ENCODE assay signal across 13 mouse cellular contexts in the genomic region with DNA sequence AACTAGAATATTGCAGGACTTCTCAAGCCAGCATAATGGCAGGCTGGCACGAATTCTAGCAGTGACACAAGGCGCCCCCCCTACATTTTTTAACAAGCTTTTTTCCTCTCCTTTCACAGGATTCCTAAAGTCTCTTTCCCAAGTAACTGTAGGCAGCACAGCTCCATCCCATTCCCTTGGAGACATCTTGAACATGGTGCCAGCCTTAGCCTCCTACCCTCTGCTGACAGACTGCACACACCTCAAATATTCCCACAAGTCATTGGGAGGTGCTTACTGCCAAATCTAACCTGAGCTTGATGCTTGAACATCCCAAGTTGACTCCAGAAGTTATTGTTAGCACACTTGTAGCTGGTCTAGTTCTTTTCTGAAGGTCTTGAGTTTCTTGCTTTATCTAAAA. TPM values are rescaled to one million over a fixed set of nuclear protein-coding genes. Genes with fewer than 3 reads are reported as not detected.
DNase-seq lines count a peak whose midpoint lies in the region; ATAC-seq and TF ChIP-seq lines count a peak whose summit lies in the region.
"Had no signal": no experiment of that assay in that cellular context is flagged by ENCODE, and none has a peak within 500 bp of the region (broad histone marks: within the 10 kb centered on the region; RNA-seq: fewer than 3 reads in every experiment).

No protein-coding gene starts in this region.

- no peak overlapping the region for H3K4me3 ChIP-seq in limb, embryonic 12.5 days (replicated peaks)
- no peak overlapping the region for H3K4me3 ChIP-seq in limb, embryonic 10.5 days
- peak overlapping the region; percentile 97 for H3K4me3 ChIP-seq in E14TG2a.4 (replicated peaks; ENCODE audit: low read length)
- H3K4me3 ChIP-seq in liver, embryonic 15.5 days (replicated peaks) = no peak overlapping the region

- H3K4me2 ChIP-seq in limb, embryonic 12.5 days = no peak overlapping the region
- peak overlapping the region; percentile 82 for H3K4me2 ChIP-seq in liver, embryonic 15.5 days

- 46% methylated on average over 2 of the region's 2 CpGs for WGBS in limb, embryonic 12.5 days
- WGBS in limb, embryonic 10.5 days = 39% methylated on average over 2 of the region's 2 CpGs
- 38% methylated on average over 2 of the region's 2 CpGs for WGBS in liver, embryonic 15.5 days (ENCODE audit: insufficient replicate concordance)

- H3K36me3 ChIP-seq in limb, embryonic 12.5 days = peaks cover 48% of the 10 kb centered on the region
- H3K36me3 ChIP-seq in limb, embryonic 10.5 days = peaks cover 51% of the 10 kb centered on the region
- H3K36me3 ChIP-seq in E14TG2a.4 (ENCODE audit: insufficient read depth, low read length) = peaks cover 47% of the 10 kb centered on the region
- H3K36me3 ChIP-seq in liver, embryonic 15.5 days (replicated peaks) = peaks cover 34% of the 10 kb centered on the region

- ATAC-seq in limb, embryonic 12.5 days (ENCODE audit: insufficient number of reproducible peaks, insufficient read depth, low FRiP score, low TSS enrichment, low read depth) = no peak
- ATAC-seq in liver, embryonic 15.5 days (ENCODE audit: insufficient read depth) = no peak
- ATAC-seq: Patski had no signal

- 0 out of 2 replicates have a peak overlapping the region, but pooled peaks have one; percentile 17 for H3K27ac ChIP-seq in limb, embryonic 12.5 days
- H3K27ac ChIP-seq in limb, embryonic 10.5 days = no peak overlapping the region
- peak overlapping the region; percentile 54; the same call in 1 of the 2 replicates for H3K27ac ChIP-seq in liver, embryonic 15.5 days (replicated peaks)

- no peak for DNase-seq in limb, embryonic 10.5 days (ENCODE audit: low spot score)
- peak; percentile 29 for DNase-seq in MN1 (ENCODE audit: low spot score)
- DNase-seq in left cerebral cortex, postnatal 36 days (ENCODE audit: low spot score in 2 of 2) = no peak
- no peak for DNase-seq in layer of hippocampus, postnatal 25 days (ENCODE audit: extremely low spot score in 1 of 2, low spot score in 1 of 2)
- DNase-seq: adrenal gland, postnatal 14 days; cerebellum, postnatal 25 days; heart, adult 18-20 months; kidney, postnatal 36 days; thymus, postnatal 4 days had no signal

- H3K4me1 ChIP-seq in limb, embryonic 12.5 days (replicated peaks) = peaks cover 26% of the 10 kb centered on the region
- peaks cover 16% of the 10 kb centered on the region for H3K4me1 ChIP-seq in limb, embryonic 10.5 days
- peaks cover 45% of the 10 kb centered on the region for H3K4me1 ChIP-seq in E14TG2a.4 (replicated peaks; ENCODE audit: low read depth, low read length)
- H3K4me1 ChIP-seq in liver, embryonic 15.5 days (replicated peaks) = peaks cover 71% of the 10 kb centered on the region

- H3K27me3 ChIP-seq in limb, embryonic 12.5 days = no peaks in the 10 kb centered on the region
- no peaks in the 10 kb centered on the region for H3K27me3 ChIP-seq in limb, embryonic 10.5 days (ENCODE audit: low read depth, poor library complexity, severe bottlenecking)
- no peaks in the 10 kb centered on the region for H3K27me3 ChIP-seq in E14TG2a.4 (ENCODE audit: insufficient read depth, low read length)
- no peaks in the 10 kb centered on the region for H3K27me3 ChIP-seq in liver, embryonic 15.5 days
- H3K27me3 ChIP-seq: Patski had no signal

- intact Hi-C loops in left cerebral cortex, postnatal 36 days (cut with DNase I) = loop anchor here (10.0 kb wide), 1 partner anchor 1059 kb away; no protein-coding TSS in a partner anchor

- no peak for TF ChIP-seq CTCF in E14TG2a.4 (conservative IDR thresholded peaks at IDR 0.05; ENCODE audit: low read length)

- H3K9ac ChIP-seq in limb, embryonic 12.5 days (replicated peaks) = peak overlapping the region; percentile 23; the same call in 1 of the 2 replicates
- no peak overlapping the region for H3K9ac ChIP-seq in liver, embryonic 15.5 days

- H3K9me3 ChIP-seq in limb, embryonic 12.5 days = no peaks in the 10 kb centered on the region
- no peaks in the 10 kb centered on the region for H3K9me3 ChIP-seq in limb, embryonic 10.5 days (replicated peaks)
- no peaks in the 10 kb centered on the region for H3K9me3 ChIP-seq in E14TG2a.4 (ENCODE audit: low read length)
- H3K9me3 ChIP-seq in liver, embryonic 15.5 days (replicated peaks) = no peaks in the 10 kb centered on the region

RNA-seq across cellular contexts. Expression of a gene that starts 3.0 kb away (rescaled TPM):
- 152 and 159 TPM in 2 replicates for polyA plus RNA-seq in limb, embryonic 12.5 days (2016; fragmentation: Nextera tagmentation; extraction: Ambion mirVana)
- 146 and 189 TPM in 2 replicates for polyA plus RNA-seq in limb, embryonic 10.5 days (2016; fragmentation: Nextera tagmentation; extraction: Ambion mirVana)
- polyA plus RNA-seq in liver, embryonic 15.5 days (2015; fragmentation: Nextera tagmentation; extraction: Ambion mirVana) = 118 and 126 TPM in 2 replicates
- total RNA-seq in left cerebral cortex, postnatal 36 days (2021) = 100 to 1,000 TPM; 152 to 199 TPM
- total RNA-seq in layer of hippocampus, postnatal 25 days (2021) = 100 to 1,000 TPM; 212 to 250 TPM

RNA-seq across cellular contexts. Expression of a gene that starts 12.7 kb away (rescaled TPM):
- 13.4 and 15.2 TPM in 2 replicates for polyA plus RNA-seq in limb, embryonic 12.5 days (2016; fragmentation: Nextera tagmentation; extraction: Ambion mirVana)
- 10.3 and 13.8 TPM in 2 replicates for polyA plus RNA-seq in limb, embryonic 10.5 days (2016; fragmentation: Nextera tagmentation; extraction: Ambion mirVana)
- 1.4 and 1.7 TPM in 2 replicates for polyA plus RNA-seq in liver, embryonic 15.5 days (2015; fragmentation: Nextera tagmentation; extraction: Ambion mirVana)
- total RNA-seq in left cerebral cortex, postnatal 36 days (2021) = 10 to 100 TPM; 17.3 to 25.0 TPM
- 10 to 100 TPM; 21.2 to 30.0 TPM for total RNA-seq in layer of hippocampus, postnatal 25 days (2021)
